Mouse (Mus musculus) cerebellum, postnatal 14 days (tissue): ENCODE measurements around the gene Klre1.
"Not testable (repeated sequence)": the region's sequence is repeated elsewhere in the genome, so short reads cannot be mapped to it uniquely, and the experiment has no call there.

Experiments
- DNase-seq, 2 experiments: peaks; one replicate each; pipeline ENCODE4 v3.0.0; 2021; ENCODE audit warnings: mixed read lengths in 2 of 2

Klre1 gene

DNA sequence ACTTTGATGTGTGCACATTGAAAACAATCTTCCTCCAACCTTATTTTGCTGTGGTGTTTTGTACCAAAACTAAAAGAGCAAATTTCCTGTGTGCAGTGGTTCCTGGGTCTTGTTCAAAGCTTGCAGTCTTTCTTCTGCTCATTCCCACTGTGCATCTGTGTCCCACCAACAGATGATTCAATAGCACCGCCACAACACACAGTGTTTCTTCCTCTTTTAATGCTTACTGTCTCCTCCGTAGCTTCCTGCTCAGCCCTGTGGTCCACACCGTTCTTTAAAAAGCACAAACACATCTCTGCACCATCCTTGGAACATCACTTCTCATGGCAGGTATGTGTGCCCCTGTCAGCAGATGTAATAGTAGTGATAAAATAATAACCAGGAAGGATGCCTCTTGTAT lies 13.8 kb downstream of the Klre1 start, which contains the start of gene Klrd1:
Klrd1 (plus strand) TSS at position 275 of the 400 bp plus-strand sequence.
- DNase-seq = no peak

DNA sequence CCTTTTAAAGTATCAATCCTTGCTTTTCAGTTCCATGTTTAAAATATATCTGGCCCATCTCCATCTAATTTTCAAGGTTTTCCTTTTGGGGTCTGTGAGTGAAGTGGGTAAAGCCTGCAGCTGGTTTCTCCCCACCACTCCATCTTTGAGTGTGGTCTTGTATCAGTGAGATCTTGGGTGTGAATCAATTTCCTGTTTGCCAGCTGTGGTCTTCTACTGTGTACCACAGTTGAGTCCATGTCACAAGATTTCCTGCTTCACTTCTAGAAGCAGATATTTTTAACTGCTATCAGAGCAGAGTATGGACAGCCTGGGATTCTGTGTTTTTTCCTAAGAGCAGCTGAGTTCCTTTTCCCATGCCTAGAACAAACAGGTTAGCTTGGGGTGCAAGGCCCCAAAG lies 30.7 kb downstream of the Klre1 start:
- no peak for DNase-seq

DNA sequence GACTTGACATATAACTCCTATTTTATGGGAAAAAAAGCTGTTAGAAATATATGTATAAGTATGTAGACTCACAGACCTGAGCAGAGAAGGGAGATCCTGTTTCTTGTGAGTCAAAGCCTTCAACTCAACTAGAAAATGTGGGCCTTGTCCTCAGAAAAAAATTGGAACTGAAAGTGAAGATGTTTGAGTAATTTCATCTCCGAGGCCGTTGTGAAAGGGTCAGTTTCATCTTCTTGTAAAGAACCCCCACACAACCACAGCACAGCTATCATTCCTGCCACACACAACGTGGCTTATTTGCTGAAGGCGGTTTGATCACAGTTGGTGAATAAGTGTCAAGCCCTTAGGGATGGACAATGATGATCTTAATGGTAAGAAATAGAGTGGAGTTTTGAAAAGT lies 46.0 kb downstream of the Klre1 start, which contains the start of gene Klrk1:
Klrk1 (minus strand) TSS at position 130 of the 400 bp plus-strand sequence.
- no peak for DNase-seq

DNA sequence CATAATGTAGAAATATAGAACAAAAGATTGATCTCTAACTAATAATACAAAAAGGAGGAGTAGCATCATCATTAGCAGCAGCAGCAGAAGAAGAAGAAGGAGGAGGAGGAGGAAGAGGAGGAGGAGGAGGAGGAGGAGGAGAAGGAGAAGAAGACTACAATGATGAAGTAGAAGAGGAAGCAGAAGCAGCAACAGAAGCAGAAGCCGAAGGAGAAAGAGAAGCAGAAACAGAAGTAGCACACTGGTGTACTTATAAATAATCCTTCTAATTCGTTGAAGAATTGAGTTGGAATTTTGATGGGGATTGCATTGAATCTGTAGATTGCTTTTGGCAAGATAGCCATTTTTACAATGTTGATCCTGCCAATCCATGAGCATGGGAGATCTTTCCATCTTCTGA lies 53.3 kb downstream of the Klre1 start:
- not testable (repeated sequence) for DNase-seq
